Mouse (Mus musculus) heart, embryonic 10.5 days (tissue): ENCODE results near the gene Calr3. TPM values are rescaled to one million over a fixed set of nuclear protein-coding genes. Genes with fewer than 3 reads are reported as not detected.
A peak's percentile ranks its signal among the peaks of the same experiment; 100 is the strongest.

Experiments used
- DNase-seq: peaks from one replicate; pipeline ENCODE4 v3.0.0-alpha.2; 2017; ENCODE audit warnings: low spot score
- H3K27ac ChIP-seq: fragments of 300-500 bp; sonication (generic); 2 replicates; pipeline ENCODE4 v1.5.1; 2016; ENCODE audit warnings: mild to moderate bottlenecking
- H3K27me3 ChIP-seq: fragments of 300-500 bp; sonication (generic); 2 replicates; pipeline ENCODE4 v1.6.1; 2016; ENCODE audit warnings: mild to moderate bottlenecking; ENCODE audit not compliant: poor library complexity, insufficient read depth, severe bottlenecking
- H3K36me3 ChIP-seq: fragments of 300-500 bp; sonication (generic); 2 replicates; pipeline ENCODE4 v1.6.1; 2016; ENCODE audit warnings: mild to moderate bottlenecking, moderate library complexity
- H3K4me1 ChIP-seq: fragments of 300-500 bp; sonication (generic); 2 replicates; pipeline ENCODE4 v1.6.1; 2016; ENCODE audit warnings: mild to moderate bottlenecking
- H3K4me3 ChIP-seq: fragments of 300-500 bp; sonication (generic); 2 replicates; pipeline ENCODE4 v1.5.1; 2016; ENCODE audit warnings: mild to moderate bottlenecking, moderate library complexity
- H3K9me3 ChIP-seq: fragments of 300-500 bp; sonication (generic); 2 replicates; pipeline ENCODE4 v1.6.1; 2016; ENCODE audit warnings: mild to moderate bottlenecking, moderate library complexity
- WGBS: fragments of 180-500 bp; shearing (Covaris S2); methylation state at CpG from one replicate; pipeline ENCODE4 v1.1.7; 2016; 5-methylcytosine and 5-hydroxymethylcytosine counted together
- polyA plus RNA-seq: library from polyadenylated mRNA; unstranded; fragments of >200 nt; fragmentation: Nextera tagmentation; extraction: Ambion mirVana; gene quantifications from 2 replicates; pipeline ENCODE4 v1.2.1, GENCODE M21; 2016

The Calr3 gene
- 0.84 and 1.7 TPM in 2 replicates for polyA plus RNA-seq

GRCm38 (mm10) chr8:72443338-72443993, at the start of gene Calr3, which contains the start of gene 1700030K09Rik:
Gene Calr3, minus strand, starts transcription at chr8:72443870.
Gene 1700030K09Rik, plus strand, starts transcription at chr8:72443880.
- peak; percentile 100 for DNase-seq
- 5% methylated on average over 34 of the region's 34 CpGs for WGBS

GRCm38 (mm10) chr8:72493381-72493780, 49.7 kb upstream of the Calr3 start:
- WGBS, result 14% methylated on average over 8 of the region's 8 CpGs
- H3K27ac ChIP-seq, result peak overlapping the region; percentile 84
- no peak for DNase-seq
- no peaks in the 10 kb centered on the region for H3K27me3 ChIP-seq
- H3K9me3 ChIP-seq, result no peaks in the 10 kb centered on the region
- peaks cover 24% of the 10 kb centered on the region for H3K4me1 ChIP-seq
- peaks cover 48% of the 10 kb centered on the region for H3K36me3 ChIP-seq
- peak overlapping the region; percentile 92 for H3K4me3 ChIP-seq

More at GRCm38 (mm10) chr8:72443338-72443993, at the start of gene Calr3, which contains the start of gene 1700030K09Rik:
- peaks cover 10% of the 10 kb centered on the region for H3K4me1 ChIP-seq
- peak within 1 kb of the TSS; percentile 89 for H3K27ac ChIP-seq
- H3K4me3 ChIP-seq, result peak within 1 kb of the TSS; percentile 60
- H3K27me3 ChIP-seq, result no peaks in the 10 kb centered on the region
- no peaks in the 10 kb centered on the region for H3K9me3 ChIP-seq
- H3K36me3 ChIP-seq, result peaks cover 10% of the 10 kb centered on the region

GRCm38 (mm10) chr8:72492622-72493081, 49.0 kb upstream of the Calr3 start:
- under 1% methylated on average over 47 of the region's 56 CpGs for WGBS
- peaks cover 52% of the 10 kb centered on the region for H3K36me3 ChIP-seq
- no peaks in the 10 kb centered on the region for H3K27me3 ChIP-seq
- peak overlapping the region; percentile 93 for H3K27ac ChIP-seq
- H3K4me3 ChIP-seq, result peak overlapping the region; percentile 92
- H3K4me1 ChIP-seq, result peaks cover 24% of the 10 kb centered on the region
- no peaks in the 10 kb centered on the region for H3K9me3 ChIP-seq
- peak; percentile 99 for DNase-seq

- peak within 1 kb of the TSS; percentile 93 for H3K27ac ChIP-seq
- peaks cover 52% of the 10 kb centered on the region for H3K36me3 ChIP-seq
- WGBS, result 2% methylated on average over 97 of the region's 98 CpGs
- H3K9me3 ChIP-seq, result no peaks in the 10 kb centered on the region
- H3K4me3 ChIP-seq, result peak within 1 kb of the TSS; percentile 92
- DNase-seq, result peak; percentile 84
- H3K4me1 ChIP-seq, result peaks cover 24% of the 10 kb centered on the region
- H3K27me3 ChIP-seq, result no peaks in the 10 kb centered on the region
Measured at GRCm38 (mm10) chr8:72491680-72492621, 48.3 kb upstream of the Calr3 start, which contains the start of gene Slc35e1. Gene Slc35e1, minus strand, starts transcription at chr8:72492614.

GRCm38 (mm10) chr8:72491017-72491416, 47.3 kb upstream of the Calr3 start:
- no peak for DNase-seq
- WGBS, result 80% methylated on average over 2 of the region's 2 CpGs
- no peak overlapping the region for H3K27ac ChIP-seq

GRCm38 (mm10) chr8:72487014-72487413, 43.3 kb upstream of the Calr3 start:
- Histone ChIP-seq H3K36me3 (peaks cover 76% of the 10 kb centered on the region), H3K4me1 (peaks cover 13% of the 10 kb centered on the region), H3K9me3 (no peaks in the 10 kb centered on the region), H3K27ac (no peak overlapping the region), H3K27me3 (no peaks in the 10 kb centered on the region), H3K4me3 (no peak overlapping the region)
- DNase-seq, result no peak

More at GRCm38 (mm10) chr8:72491017-72491416, 47.3 kb upstream of the Calr3 start:
- no peaks in the 10 kb centered on the region for H3K9me3 ChIP-seq
- H3K4me3 ChIP-seq, result peak overlapping the region; percentile 92
- peaks cover 24% of the 10 kb centered on the region for H3K4me1 ChIP-seq
- no peaks in the 10 kb centered on the region for H3K27me3 ChIP-seq
- H3K36me3 ChIP-seq, result peaks cover 52% of the 10 kb centered on the region

- no peak for DNase-seq
- Histone ChIP-seq H3K4me3 (no peak overlapping the region), H3K4me1 (peaks cover 1% of the 10 kb centered on the region; the same call in 1 of the 2 replicates), H3K27me3 (no peaks in the 10 kb centered on the region), H3K36me3 (peaks cover 80% of the 10 kb centered on the region), H3K9me3 (no peaks in the 10 kb centered on the region), H3K27ac (no peak overlapping the region)
- WGBS, result 83% methylated on average over 6 of the region's 6 CpGs
Measured at GRCm38 (mm10) chr8:72485456-72486199, 42.0 kb upstream of the Calr3 start.

- Histone ChIP-seq H3K4me3 (peak within 1 kb of the TSS; percentile 91), H3K36me3 (peaks cover 53% of the 10 kb centered on the region)
- WGBS, result under 1% methylated on average over 80 of the region's 80 CpGs
Measured at GRCm38 (mm10) chr8:72474826-72475546, 31.3 kb upstream of the Calr3 start, which contains the start of gene Cherp. Gene Cherp, minus strand, starts transcription at chr8:72475226.

GRCm38 (mm10) chr8:72470684-72471083, 27.0 kb upstream of the Calr3 start:
- Histone ChIP-seq H3K36me3 (peaks cover 78% of the 10 kb centered on the region), H3K27ac (no peak overlapping the region), H3K9me3 (no peaks in the 10 kb centered on the region), H3K4me1 (peaks cover 3% of the 10 kb centered on the region), H3K4me3 (no peak overlapping the region), H3K27me3 (no peaks in the 10 kb centered on the region)
- no peak for DNase-seq
- 93% methylated on average over 7 of the region's 7 CpGs for WGBS

More at GRCm38 (mm10) chr8:72474826-72475546, 31.3 kb upstream of the Calr3 start, which contains the start of gene Cherp:
- peak; percentile 99 for DNase-seq
- Histone ChIP-seq H3K9me3 (no peaks in the 10 kb centered on the region), H3K27ac (peak within 1 kb of the TSS; percentile 95), H3K4me1 (peaks cover 11% of the 10 kb centered on the region), H3K27me3 (no peaks in the 10 kb centered on the region)

- H3K27me3 ChIP-seq, result no peaks in the 10 kb centered on the region
- peaks cover 85% of the 10 kb centered on the region for H3K36me3 ChIP-seq
- no peak overlapping the region for H3K27ac ChIP-seq
- no peaks in the 10 kb centered on the region for H3K9me3 ChIP-seq
- peaks cover 3% of the 10 kb centered on the region; the same call in 1 of the 2 replicates for H3K4me1 ChIP-seq
- no peak overlapping the region for H3K4me3 ChIP-seq
- WGBS, result 95% methylated on average over 8 of the region's 8 CpGs
- no peak for DNase-seq
Measured at GRCm38 (mm10) chr8:72469984-72470383, 26.3 kb upstream of the Calr3 start.

GRCm38 (mm10) chr8:72469243-72469642, 25.6 kb upstream of the Calr3 start:
- Histone ChIP-seq H3K36me3 (peaks cover 92% of the 10 kb centered on the region), H3K9me3 (no peaks in the 10 kb centered on the region), H3K27me3 (no peaks in the 10 kb centered on the region), H3K4me1 (peaks cover 1% of the 10 kb centered on the region; the same call in 1 of the 2 replicates), H3K27ac (no peak overlapping the region), H3K4me3 (no peak overlapping the region)
- 88% methylated on average over 2 of the region's 2 CpGs for WGBS
- DNase-seq, result no peak
